Mouse (Mus musculus): ENCODE data around the gene Tmtc2. TPM values are rescaled to one million over a fixed set of nuclear protein-coding genes. Genes with fewer than 3 reads are reported as not detected.

Tmtc2 gene
- polyA plus RNA-seq, 1 experiment, result 2.9 TPM

- H3K36me3 ChIP-seq (ENCODE audit: control insufficient read depth, insufficient read depth, low read length), result no peaks in the 10 kb centered on the region
- 71% methylated on average over 3 of the region's 3 CpGs for WGBS
- TF ChIP-seq POLR2A (IDR thresholded peaks at IDR 0.05; ENCODE audit: low read depth, low read length) (no peak), CTCF (IDR thresholded peaks at IDR 0.05; ENCODE audit: extremely low read depth, insufficient read length, insufficient replicate concordance, low read depth, low read length) (no peak)
- no peaks in the 10 kb centered on the region for H3K27me3 ChIP-seq (ENCODE audit: control insufficient read depth, insufficient read depth, low read length)
- H3K27ac ChIP-seq (ENCODE audit: insufficient read depth, low read depth, low read length), result no peak overlapping the region
- H3K4me3 ChIP-seq (ENCODE audit: low read depth, low read length), result no peak overlapping the region
- no peaks in the 10 kb centered on the region for H3K4me1 ChIP-seq (ENCODE audit: control insufficient read depth, insufficient read depth, insufficient read length, low read length)
Measured at GRCm38 (mm10) chr10:105142201-105142600, 432.1 kb downstream of the Tmtc2 start.

Measured in small intestine, adult 2 months (tissue).